Mouse (Mus musculus) regulatory T cell (primary cell): Measurements from ENCODE around the gene Msrb2.

Experiments used
- in situ Hi-C: fragments of 300-600 bp; cut with MboI, MseI; formaldehyde crosslinking; loops from one replicate; pipeline ENCODE4 v1.15.1; 2025; ENCODE audit warnings: high pct_unique_total_duplicates

The Msrb2 gene

DNA sequence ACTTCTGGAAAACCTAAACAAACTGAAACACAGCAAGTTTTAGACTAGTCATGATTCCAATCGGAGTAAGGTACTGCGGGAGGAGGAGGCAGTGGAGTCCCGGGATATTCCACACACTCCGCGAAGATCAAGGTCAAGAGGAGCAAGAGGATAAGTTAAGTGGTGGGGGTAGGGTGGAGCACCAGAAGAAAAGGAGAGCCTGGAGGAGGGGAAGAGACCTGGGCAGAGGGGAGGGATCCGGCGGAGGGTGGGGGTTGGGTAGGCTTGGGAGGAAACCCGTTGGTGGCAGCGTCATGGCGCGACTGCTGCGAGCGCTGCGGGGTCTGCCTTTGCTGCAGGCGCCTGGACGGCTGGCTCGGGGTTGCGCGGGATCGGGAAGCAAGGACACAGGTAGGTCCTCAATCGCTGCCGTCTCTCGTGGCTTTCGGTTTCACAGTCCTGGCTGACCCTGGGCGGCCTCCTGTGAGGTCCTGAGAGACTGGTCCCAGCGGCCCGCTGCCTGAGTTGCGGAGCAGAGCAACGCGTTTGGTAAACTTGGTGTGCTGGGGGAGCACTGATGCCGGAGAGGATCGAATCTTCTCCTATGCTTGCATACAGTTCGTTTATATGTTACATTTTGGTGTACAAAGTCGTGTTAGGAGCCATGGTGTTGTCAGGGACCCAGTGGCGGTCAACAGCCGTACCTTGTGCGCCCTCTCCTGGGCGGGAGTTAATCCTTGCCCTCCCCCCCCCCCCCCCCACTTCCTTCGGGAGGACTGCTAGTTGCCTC lies at the start of gene Msrb2:
TSS of gene Msrb2 (plus strand) at position 51 of the 769 bp plus-strand sequence.
- in situ Hi-C loops: no loop called here

- in situ Hi-C loops: no loop called here
Measured at GRCm38 (mm10) chr2:19322448-19322847, 48.8 kb upstream of the Msrb2 start.

DNA sequence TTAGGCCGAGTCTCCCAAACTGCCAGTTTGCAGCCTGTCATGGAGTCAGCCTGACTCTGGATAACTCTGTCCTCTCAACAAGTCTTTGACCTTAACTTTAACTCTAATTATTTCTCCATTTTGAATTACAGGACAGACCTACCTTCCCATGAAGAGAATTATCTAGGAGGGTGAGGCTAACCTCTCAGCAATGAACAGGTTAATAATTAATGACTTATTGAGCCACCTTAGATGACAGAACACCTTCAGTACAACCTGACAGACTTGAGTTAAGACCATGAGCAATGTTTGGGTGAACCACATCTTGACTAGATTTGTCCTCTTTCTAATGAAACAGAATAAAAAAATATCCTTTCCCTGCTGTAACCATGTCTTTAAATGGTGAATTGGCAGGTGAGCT lies 44.9 kb upstream of the Msrb2 start:
- in situ Hi-C loops: no loop called here

GRCm38 (mm10) chr2:19327811-19328210 lies 43.4 kb upstream of the Msrb2 start:
- in situ Hi-C loops: no loop called here

DNA sequence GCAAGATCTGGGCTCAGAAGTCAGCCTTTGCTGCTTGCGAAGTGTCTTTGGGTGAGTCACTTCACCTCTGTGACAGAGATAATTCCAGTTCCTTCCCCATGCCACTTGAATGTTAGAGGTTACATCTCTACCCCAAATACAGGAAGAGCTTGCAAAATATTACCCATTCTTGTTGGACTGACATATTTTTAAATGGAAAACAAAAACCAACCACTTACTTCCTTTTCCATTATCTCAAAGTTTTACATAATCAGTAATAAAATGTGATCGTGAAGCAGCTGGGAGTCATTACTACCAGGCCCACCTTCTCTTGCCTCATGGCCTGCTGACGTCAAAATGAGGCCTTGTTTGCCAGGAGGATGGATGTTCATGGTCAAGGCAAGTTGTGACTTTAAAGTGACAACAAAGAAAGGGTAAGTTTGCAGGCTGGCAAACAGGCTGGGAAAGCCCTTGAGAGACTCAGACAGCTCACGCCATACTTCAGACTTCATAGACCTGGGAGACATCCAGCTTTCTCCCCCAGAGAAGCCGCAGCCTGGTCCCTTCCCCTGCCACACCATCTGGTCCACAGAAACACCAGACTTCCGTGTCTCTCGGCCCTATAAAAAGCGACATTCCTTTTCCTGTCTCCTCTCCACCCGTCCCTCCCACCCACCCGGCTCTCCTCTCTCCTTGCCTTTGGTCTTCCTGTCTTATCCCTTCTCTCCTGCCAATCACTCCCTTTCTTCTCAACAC lies 27.2 kb upstream of the Msrb2 start:
- in situ Hi-C loops: no loop called here

DNA sequence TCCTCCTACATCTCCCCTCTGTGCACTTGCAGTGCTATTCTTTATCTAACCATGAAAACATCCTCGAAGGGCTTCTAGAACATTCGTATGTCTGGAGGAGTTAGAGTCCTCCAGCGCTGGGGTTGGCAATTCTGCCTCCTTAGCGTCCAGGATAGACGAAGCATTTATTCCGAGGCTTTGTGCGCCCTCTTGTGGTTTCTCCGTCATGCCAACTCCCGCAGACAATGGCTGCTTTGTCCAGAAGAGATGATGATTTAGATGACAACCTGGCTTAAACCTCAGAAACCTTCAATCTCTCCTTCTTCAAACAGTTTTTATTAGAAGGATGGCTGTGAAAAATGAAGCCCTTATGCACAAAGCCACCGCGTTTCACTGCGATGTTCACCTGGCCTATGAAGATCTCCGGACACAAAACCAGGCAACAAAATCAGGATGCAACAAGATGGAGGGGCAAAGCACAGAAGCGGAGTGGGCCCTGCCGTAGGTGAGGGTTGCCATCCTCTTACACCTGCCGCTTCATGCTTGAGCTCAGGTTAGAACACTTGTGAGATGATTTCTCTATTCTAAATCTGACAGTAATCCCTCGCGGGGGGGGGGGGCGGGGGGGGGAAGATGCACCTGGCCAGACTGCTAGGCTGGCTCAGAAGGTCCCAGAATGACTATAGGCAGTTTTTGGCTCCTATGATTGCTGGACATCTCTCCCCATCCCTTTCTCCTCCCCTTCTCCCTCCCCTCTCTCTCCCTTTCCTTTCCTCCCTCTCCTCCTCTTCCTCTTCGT lies 26.4 kb upstream of the Msrb2 start:
- in situ Hi-C loops: no loop called here

- in situ Hi-C loops: no loop called here
Measured at GRCm38 (mm10) chr2:19345414-19345964, 25.8 kb upstream of the Msrb2 start.

- in situ Hi-C loops: no loop called here
Measured at GRCm38 (mm10) chr2:19348454-19348853, 22.8 kb upstream of the Msrb2 start.

DNA sequence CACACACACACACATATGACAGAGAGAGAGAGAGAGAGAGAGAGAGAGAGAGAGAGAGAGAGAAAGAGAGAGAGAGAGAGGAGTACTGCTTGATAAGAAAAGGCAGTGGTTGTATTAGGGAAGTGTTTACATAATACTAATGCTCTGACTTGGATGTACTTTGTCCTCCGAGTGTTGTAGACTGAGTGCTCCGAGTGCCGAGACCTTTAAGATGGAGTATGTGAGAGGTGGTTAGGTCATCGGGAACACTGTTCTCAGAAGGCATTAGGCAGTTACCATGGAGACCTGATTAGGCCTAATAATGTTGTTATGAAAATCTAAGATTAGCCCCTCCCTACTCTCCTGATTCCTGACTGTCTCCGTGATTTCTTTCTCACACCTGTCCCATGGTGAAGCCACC lies 21.1 kb upstream of the Msrb2 start:
- in situ Hi-C loops: no loop called here

GRCm38 (mm10) chr2:19351615-19352253 lies 19.5 kb upstream of the Msrb2 start:
- in situ Hi-C loops: no loop called here

GRCm38 (mm10) chr2:19353158-19353557 lies 18.1 kb upstream of the Msrb2 start:
- in situ Hi-C loops: no loop called here

DNA sequence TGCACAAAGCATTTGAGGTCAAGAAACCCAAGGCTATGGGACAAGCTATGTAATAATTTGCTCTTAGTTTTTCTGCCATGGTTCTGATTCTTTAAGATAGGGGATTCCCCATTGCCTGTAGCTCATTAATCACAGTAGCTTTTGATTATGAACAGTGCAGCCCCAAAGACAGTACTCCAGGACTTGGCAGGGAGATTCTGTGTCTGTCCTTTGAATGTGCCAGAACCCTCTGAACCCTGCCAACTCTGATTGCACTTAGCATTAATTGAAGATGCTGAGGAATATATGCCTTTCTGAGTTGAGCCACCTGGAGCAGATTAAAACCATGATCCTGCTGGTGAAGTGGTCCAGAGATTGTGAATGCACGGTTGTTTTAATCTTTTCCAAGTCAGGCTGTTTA lies 8.4 kb upstream of the Msrb2 start:
- in situ Hi-C loops: no loop called here

DNA sequence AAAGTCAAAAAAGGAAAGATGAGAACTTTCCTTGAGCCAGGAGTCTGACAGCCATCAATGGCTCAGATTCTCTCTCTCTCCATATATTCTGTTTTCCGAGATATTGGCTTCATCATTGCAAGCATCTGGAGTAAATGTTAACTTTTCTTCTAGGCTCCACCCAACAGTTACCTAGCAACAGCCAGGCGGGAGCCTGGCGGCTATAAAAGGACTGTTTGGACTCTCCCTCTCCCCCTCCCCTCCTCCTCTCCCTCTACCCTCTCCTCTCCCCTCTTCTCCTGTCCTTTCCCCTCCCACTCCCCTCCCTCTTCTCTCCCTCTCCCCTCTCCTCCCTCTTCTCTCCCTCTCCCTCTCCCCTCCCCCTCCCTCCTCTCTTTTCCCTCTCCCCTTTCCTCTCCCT lies 4.8 kb upstream of the Msrb2 start:
- in situ Hi-C loops: no loop called here

- in situ Hi-C loops: no loop called here
Measured at GRCm38 (mm10) chr2:19367114-19367513, 4.1 kb upstream of the Msrb2 start.

DNA sequence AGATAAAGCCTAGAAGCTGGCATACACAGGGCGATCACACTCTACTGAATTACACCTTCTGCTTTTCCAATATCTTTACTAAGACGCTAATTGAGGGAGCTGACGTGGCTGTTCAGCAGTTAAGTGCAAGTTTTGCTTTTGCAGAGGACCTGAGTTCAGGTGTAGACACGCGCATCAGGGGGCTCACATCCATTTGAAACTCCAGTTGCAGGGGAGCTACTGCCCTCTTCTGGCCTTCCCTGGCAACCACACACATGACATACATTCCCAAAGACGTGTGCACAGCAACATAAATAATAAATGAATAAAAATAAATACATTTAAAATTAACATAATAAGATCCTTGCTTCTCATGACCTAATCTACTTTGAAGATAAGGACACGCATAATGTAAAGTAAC lies 2.5 kb downstream of the Msrb2 start:
- in situ Hi-C loops: no loop called here

DNA sequence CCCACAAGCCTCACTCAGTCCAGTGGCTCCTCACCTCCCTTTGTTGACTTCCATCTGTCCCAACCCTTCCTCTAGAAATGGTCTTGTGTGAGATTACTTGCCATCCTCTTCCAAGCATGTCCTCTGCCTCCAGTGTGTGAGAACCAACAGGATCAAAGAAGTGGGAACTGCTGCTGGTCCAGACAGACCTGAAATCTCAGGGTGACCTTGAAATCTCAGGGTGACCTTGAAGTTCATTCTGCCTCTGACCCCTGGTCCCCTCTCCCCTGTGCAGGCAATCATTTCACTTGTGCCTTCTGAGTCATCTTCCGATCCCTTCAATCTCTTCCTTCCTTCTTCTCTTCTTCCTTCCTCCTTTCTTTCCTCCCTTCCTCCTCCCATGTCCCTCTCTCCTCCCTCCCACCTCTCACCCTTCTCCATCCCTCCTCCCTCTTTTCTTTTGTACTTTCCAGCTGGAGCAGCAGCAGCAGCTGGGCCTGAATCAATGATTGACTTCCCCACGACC lies 9.3 kb downstream of the Msrb2 start:
- in situ Hi-C loops: no loop called here

GRCm38 (mm10) chr2:19380986-19381385 lies 9.7 kb downstream of the Msrb2 start:
- in situ Hi-C loops: no loop called here

GRCm38 (mm10) chr2:19382206-19382605 lies 11.0 kb downstream of the Msrb2 start:
- in situ Hi-C loops: no loop called here

DNA sequence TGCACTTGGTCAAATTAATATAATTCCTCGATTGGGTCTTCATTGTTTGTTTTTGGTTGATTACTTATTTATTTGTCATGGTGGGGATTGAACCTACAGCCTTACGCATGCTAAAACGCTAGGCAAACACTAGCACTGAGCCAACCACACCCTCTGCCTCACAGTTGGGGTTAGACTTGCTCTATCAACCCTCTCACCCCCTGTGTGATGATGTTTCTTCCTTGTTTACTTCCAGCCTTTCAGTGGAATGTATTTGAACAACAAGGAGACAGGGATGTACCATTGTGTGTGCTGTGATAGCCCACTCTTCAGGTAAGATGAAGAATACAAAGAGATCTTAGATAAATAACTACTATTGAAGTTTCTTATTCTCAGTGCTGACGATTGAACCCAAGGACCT lies 11.8 kb downstream of the Msrb2 start:
- in situ Hi-C loops: no loop called here

- in situ Hi-C loops: no loop called here
Measured at GRCm38 (mm10) chr2:19385772-19386171, 14.5 kb downstream of the Msrb2 start.

DNA sequence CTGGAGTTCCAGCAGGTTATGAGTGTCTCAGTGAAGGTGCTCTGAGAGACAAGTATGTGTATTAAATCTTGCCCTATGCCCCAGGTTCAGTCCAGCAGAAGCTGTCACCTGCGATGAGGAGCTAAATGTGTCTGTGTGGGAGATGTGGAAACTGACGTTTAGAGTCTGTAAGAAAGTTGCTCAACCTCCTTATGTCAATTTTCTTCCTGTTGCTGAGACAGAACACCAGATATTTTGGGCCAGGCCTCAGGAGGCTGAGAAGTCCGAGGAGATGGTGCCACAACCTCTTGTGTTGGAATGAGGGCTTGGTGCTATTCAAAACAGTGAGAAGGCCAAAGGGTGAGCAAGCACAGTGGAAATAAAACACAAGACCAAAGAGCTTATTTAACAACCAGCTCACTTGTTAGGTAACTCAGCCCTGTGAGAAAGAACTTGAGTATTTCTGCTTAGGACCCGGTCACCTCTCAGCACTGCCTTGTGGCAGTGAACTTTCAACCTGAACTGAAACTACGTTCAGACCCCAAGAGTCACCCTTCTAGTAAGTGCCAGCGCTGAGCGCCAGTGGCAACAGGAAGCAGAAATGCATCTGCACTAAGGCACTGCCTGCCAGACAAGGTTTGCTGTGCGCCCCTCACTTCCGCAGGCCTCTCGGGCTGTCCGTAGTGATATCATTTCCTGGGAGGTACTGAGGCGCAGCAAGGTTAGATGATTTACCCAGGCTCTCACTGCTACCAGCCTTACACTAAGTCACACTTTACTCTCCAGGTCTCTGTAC lies 17.3 kb downstream of the Msrb2 start:
- in situ Hi-C loops: no loop called here
